Mouse (Mus musculus) MEL-GATA-1-ER (cell line): Measurements from ENCODE around the gene Hsd17b6.

Experiments used
- DNase-seq: peaks from one replicate; pipeline ENCODE4 v3.0.0-alpha.2; 2012; ENCODE audit warnings: low read depth; ENCODE audit errors: extremely low read depth

Gene Hsd17b6

GRCm38 (mm10) chr10:128008207-128008889, 937 bp upstream of the Hsd17b6 start:
- DNase-seq, result peak; percentile 72

DNA sequence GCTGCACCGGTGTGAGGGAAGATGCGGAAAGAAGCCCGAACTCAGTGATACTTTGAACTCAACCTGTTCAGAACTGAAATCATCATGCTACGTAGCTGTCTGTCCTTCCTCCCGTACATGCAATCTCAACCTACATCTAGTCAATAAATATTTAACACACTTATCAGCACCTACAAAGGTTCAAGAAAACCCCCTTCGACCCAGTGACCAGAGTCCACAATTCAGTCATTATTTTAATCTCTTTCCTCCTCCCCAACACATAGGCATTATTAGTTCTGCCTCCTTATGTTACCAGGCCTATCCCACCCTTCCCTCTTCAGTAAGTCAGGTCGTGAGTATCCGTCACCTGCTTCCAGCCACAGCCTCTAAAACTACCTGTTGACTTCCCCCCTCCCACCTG, 1.9 kb downstream of the Hsd17b6 start:
- DNase-seq, result no peak

- DNase-seq, result no peak
Measured at GRCm38 (mm10) chr10:128004918-128005317, 2.5 kb downstream of the Hsd17b6 start.

GRCm38 (mm10) chr10:128003281-128003801, 4.1 kb downstream of the Hsd17b6 start:
- DNase-seq, result no peak

DNA sequence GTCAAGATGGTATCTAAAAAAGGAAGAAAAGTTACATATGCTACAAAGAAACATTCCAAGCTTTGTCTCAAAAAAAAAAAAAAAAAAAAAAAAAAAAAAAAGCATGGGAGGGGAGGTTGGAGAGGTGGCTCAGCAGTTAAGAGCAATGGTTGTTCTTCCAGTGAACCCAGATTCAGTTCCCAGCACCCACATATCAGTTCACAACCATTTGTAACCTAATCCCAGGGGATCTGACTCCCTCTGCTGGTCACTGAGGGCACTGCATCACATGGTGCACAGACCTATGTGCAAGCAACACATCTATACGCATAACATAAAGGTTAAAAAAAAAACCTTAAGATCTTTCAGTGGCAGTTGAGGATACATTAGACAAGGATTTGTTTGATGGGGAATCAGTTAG, 9.2 kb downstream of the Hsd17b6 start:
- no peak for DNase-seq

GRCm38 (mm10) chr10:127996690-127997089, 10.7 kb downstream of the Hsd17b6 start:
- no peak for DNase-seq

GRCm38 (mm10) chr10:127985601-127986000, 21.8 kb downstream of the Hsd17b6 start:
- no peak for DNase-seq

GRCm38 (mm10) chr10:127984650-127985049, 22.8 kb downstream of the Hsd17b6 start:
- no peak for DNase-seq

- DNase-seq, result no peak
Measured at GRCm38 (mm10) chr10:127975503-127975902, 31.9 kb downstream of the Hsd17b6 start.

- no peak for DNase-seq
Measured at GRCm38 (mm10) chr10:127974062-127974461, 33.3 kb downstream of the Hsd17b6 start.

DNA sequence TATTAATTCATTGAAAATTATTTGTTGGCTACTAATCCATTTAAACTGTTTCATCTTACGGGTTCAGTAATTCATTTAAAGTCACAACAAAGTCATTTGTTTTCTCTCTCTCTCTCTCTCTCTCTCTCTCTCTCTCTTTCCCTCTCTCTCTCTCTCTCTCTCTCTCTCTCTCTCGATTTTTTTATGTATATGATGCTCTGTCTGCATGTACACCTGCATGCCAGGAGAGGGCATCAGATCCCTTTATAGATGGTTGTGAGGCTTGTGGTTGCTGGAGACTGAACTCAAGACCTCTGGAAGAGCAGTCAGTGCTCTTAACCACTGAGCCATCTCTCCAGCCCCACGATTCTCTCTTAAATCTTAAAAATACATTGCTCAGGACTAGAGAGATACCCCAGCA, 36.3 kb downstream of the Hsd17b6 start:
- DNase-seq, result peak; percentile 16

DNA sequence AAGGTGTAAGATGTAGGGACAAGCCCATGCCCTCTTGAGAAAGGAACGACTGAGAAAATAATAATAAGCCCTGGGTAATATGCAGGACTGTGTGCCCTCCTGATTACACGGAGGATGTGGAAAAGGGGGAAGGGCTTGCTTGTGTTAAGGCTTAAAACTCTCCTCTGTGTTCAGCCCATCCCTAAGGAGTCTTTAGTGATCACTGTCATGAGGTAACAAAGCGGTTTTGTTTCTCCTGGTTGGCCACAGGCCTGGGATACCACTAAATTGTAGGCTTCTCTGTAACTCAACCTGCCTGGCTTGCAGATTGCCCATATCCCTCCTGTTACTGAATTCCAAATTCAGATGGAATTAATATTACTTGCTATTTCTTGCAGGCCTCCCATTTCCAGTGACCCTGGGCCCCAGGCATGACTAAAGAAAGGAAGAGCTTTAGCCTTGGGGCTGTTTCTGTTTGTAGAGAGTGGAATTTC, 37.0 kb downstream of the Hsd17b6 start:
- DNase-seq, result no peak

- DNase-seq, result no peak
Measured at GRCm38 (mm10) chr10:127969820-127970219, 37.6 kb downstream of the Hsd17b6 start.

DNA sequence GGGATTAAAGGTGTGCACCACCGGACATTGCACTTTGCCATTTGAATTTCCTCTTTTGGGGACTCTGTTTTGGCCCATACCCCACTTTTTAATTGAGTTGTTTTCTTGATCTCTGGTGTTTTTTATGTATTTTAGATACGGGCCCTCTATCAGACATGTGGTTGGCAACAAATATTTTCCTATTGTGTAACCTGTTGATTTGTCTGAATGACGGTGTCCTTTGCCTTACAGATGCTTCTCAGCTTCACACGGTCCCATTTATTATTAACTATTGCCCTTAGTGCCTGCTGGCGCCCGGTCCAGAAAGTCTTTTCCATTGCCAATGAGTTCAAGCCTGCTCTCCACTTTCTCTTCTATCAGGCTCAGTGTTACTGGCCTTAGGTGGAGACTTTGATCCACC, 40.9 kb downstream of the Hsd17b6 start:
- no peak for DNase-seq

- no peak for DNase-seq
Measured at GRCm38 (mm10) chr10:127964004-127964403, 43.4 kb downstream of the Hsd17b6 start.

DNA sequence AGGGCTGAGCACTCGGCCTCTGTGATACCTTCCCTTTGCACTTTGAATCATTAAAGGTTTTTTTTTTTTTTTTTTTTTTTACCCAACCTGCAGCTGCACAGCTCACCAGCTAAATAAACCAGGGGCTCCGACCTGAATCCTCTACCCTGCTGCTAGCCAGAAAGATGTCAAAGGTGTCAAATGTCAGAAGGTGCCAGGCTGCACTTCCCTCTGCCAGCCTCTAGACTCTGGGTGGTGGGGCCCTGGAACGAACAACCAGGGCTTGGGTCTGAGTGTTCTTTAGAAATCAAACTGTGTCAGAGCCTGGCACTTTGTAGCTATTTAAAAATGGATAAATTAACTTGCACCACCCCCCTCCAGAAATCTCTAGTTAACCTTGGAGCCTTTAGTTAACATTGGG, 45.0 kb downstream of the Hsd17b6 start:
- DNase-seq, result no peak

DNA sequence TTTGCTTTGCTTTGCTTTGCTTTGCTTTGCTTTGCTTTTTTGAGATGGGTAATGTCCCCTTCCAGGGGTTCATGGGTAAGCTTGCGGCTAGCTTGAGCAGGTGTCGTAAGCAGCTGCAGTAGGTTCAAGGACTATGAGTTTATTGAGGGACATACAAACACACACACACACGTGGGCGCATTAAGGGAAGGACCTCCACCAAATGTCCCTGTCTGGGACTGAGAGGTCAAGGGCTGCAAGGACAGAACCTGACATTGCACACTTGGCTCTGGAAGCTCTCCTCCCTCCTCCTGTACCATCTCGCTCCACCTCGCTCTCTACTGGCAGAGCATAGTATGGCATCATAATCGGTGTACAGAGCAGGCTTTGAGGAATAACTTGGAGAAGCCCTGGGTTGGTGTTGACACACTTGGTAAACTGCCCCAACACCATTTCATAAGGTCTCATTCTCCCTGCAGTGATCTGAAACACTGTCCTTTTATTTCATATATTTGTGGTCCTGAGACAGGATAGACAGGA, 48.2 kb downstream of the Hsd17b6 start:
- DNase-seq, result no peak

- no peak for DNase-seq
Measured at GRCm38 (mm10) chr10:127956168-127956816, 51.1 kb downstream of the Hsd17b6 start.

GRCm38 (mm10) chr10:127955034-127955433, 52.4 kb downstream of the Hsd17b6 start:
- no peak for DNase-seq

DNA sequence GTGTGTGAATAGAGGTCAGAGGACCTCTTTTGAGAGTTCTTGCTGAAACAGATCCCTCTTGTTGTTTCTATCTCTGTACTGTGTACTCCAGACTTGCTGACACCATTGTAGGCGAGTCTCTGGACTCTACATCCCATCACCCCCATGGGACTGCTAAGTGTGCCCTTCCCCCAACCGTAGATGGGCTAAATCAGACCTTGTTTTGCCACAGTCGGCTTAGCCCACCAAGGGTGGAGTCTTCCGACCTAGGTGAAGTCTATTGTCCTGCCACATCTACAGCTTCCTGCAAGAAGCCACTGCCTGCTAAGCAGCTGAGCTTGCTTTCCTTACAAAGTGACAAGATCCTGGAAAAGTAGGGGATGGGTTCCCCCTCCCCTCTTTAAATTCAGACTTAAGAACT, 55.6 kb downstream of the Hsd17b6 start:
- DNase-seq, result no peak

DNA sequence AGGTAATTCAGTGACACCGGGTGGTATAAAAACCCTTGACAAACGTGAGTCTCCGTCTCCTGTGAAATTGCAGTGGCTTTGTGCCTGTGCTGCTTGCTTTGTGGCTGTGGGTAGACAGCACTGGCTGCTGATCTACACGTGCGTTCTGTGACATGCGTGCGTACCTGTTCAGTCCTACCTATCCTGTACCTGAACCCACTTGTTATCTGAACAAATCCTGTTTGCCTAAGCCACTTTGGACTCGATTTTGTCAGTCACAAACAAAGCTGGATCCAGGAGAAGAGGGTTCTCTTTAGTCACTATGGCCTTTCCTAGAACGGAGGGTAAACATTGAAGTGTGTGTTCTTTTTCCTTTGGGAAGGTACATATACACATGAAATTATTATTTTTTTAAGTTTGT, 56.0 kb downstream of the Hsd17b6 start:
- DNase-seq, result no peak

DNA sequence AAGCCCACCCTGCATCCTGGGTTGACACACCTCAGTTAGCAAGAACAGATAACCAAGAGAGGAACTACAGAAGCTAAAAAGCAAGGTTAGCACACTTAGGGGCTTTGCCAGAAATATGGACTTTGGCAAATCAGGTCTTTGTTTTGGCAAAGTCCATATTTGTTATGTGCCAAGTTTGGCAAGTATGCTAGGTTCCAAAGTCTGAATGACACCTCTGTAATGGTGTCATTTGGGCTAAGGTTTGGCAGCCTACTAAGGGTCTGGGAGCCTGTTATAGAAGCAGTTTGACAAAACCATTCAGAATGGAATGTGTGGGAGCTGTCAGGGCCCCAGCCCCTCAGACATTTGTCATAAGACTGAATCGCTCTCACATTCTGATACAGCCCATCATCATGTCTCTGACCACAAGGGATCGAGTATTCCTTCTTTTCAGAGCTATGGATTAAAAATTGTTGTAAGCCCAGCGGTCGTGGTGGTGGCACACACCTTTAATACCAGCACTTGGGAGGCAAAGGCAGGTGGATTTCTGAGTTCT, 57.7 kb downstream of the Hsd17b6 start:
- no peak for DNase-seq
